Mouse (Mus musculus): Measurements from ENCODE around the gene Hdac1. TPM values are rescaled to one million over a fixed set of nuclear protein-coding genes. Genes with fewer than 3 reads are reported as not detected.

Hdac1 gene
- total RNA-seq, 4 experiments from 2014 or later, result 22.3 to 28.6 (median 25.9) TPM

- no peak for DNase-seq (ENCODE audit: low spot score in 2 of 2)
Observed at GRCm38 (mm10) chr4:129511413-129512096, 31.0 kb downstream of the Hdac1 start.

- no peak for DNase-seq (ENCODE audit: low spot score in 2 of 2)
Observed at GRCm38 (mm10) chr4:129510723-129511412, 31.6 kb downstream of the Hdac1 start.

- DNase-seq (ENCODE audit: low spot score in 2 of 2), result no peak
Observed at GRCm38 (mm10) chr4:129509650-129510049, 32.9 kb downstream of the Hdac1 start.

- DNase-seq (ENCODE audit: low spot score in 2 of 2), result no peak
Observed at GRCm38 (mm10) chr4:129508834-129509600, 33.5 kb downstream of the Hdac1 start.

- DNase-seq (ENCODE audit: low spot score in 2 of 2), result no peak
Observed at GRCm38 (mm10) chr4:129508237-129508515, 34.3 kb downstream of the Hdac1 start.

GRCm38 (mm10) chr4:129507434-129508236 lies 34.9 kb downstream of the Hdac1 start:
- no peak for DNase-seq (ENCODE audit: low spot score in 2 of 2)

GRCm38 (mm10) chr4:129505511-129505910 lies 37.0 kb downstream of the Hdac1 start:
- no peak for DNase-seq (ENCODE audit: low spot score in 2 of 2)

GRCm38 (mm10) chr4:129502901-129503444 lies 39.5 kb downstream of the Hdac1 start:
- DNase-seq (ENCODE audit: low spot score in 2 of 2), result no peak

- no peak for DNase-seq (ENCODE audit: low spot score in 2 of 2)
Observed at GRCm38 (mm10) chr4:129502327-129502888, 40.1 kb downstream of the Hdac1 start.

GRCm38 (mm10) chr4:129500607-129501566 lies 41.6 kb downstream of the Hdac1 start:
- peak; percentile 36 to 42 for DNase-seq (ENCODE audit: low spot score in 2 of 2)

- no peak for DNase-seq (ENCODE audit: low spot score in 2 of 2)
Observed at GRCm38 (mm10) chr4:129500017-129500416, 42.5 kb downstream of the Hdac1 start.

- DNase-seq (ENCODE audit: low spot score in 2 of 2), result no peak
Observed at GRCm38 (mm10) chr4:129498941-129499340, 43.6 kb downstream of the Hdac1 start.

- no peak for DNase-seq (ENCODE audit: low spot score in 2 of 2)
Observed at GRCm38 (mm10) chr4:129496631-129497030, 45.9 kb downstream of the Hdac1 start.

GRCm38 (mm10) chr4:129495672-129496562 lies 46.6 kb downstream of the Hdac1 start:
- peak in 1 of 2 experiments; percentile 52 for DNase-seq (ENCODE audit: low spot score in 2 of 2)

- no peak for DNase-seq (ENCODE audit: low spot score in 2 of 2)
Observed at GRCm38 (mm10) chr4:129494681-129495080, 47.8 kb downstream of the Hdac1 start.

- peak in 1 of 2 experiments; percentile 48 for DNase-seq (ENCODE audit: low spot score in 2 of 2)
Observed at GRCm38 (mm10) chr4:129490972-129491880, 51.3 kb downstream of the Hdac1 start, which contains the start of the genes Tssk3 and Fam229a. TSS of gene Tssk3 (minus strand) at chr4:129491022. TSS of gene Fam229a (plus strand) at chr4:129491190.

- DNase-seq (ENCODE audit: low spot score in 2 of 2), result no peak
Observed at GRCm38 (mm10) chr4:129481090-129481489, 61.4 kb downstream of the Hdac1 start.
